Mouse (Mus musculus): ENCODE results near the gene Plod2.

Plod2 gene

GRCm38 (mm10) chr9:92541977-92542561 is at the start of gene Plod2:
Gene Plod2 (plus strand): TSS chr9:92542223.
- in situ Hi-C loops (cut with MboI, MseI) = no loop called here

- in situ Hi-C loops (cut with MboI, MseI) = loop anchor here (5.0 to 25.0 kb wide), 6 partner anchors 107 to 1462 kb away; no protein-coding TSS in a partner anchor
These were observed 42.2 kb upstream of the Plod2 start for GRCm38 (mm10) chr9:92499710-92500410.

- in situ Hi-C loops (cut with MboI, MseI) = loop anchor here (5.0 to 25.0 kb wide), 4 partner anchors 103 to 1458 kb away; no protein-coding TSS in a partner anchor
These were observed 37.8 kb upstream of the Plod2 start for GRCm38 (mm10) chr9:92504256-92504655.

GRCm38 (mm10) chr9:92504889-92505288 is 37.1 kb upstream of the Plod2 start:
- in situ Hi-C loops (cut with MboI, MseI) = loop anchor here (5.0 to 25.0 kb wide), 4 partner anchors 102 to 1457 kb away; no protein-coding TSS in a partner anchor

GRCm38 (mm10) chr9:92511696-92512095 is 30.3 kb upstream of the Plod2 start:
- in situ Hi-C loops (cut with MboI, MseI) = loop anchor here in 1 of 2 experiments (25.0 kb wide), 1 partner anchor 1451 kb away; no protein-coding TSS in a partner anchor

GRCm38 (mm10) chr9:92517036-92517435 is 25.0 kb upstream of the Plod2 start:
- in situ Hi-C loops (cut with MboI, MseI) = loop anchor here in 1 of 2 experiments (25.0 kb wide), 1 partner anchor 1445 kb away; no protein-coding TSS in a partner anchor

GRCm38 (mm10) chr9:92520751-92521150 is 21.3 kb upstream of the Plod2 start:
- in situ Hi-C loops (cut with MboI, MseI) = loop anchor here in 1 of 2 experiments (25.0 kb wide), 1 partner anchor 1442 kb away; no protein-coding TSS in a partner anchor

GRCm38 (mm10) chr9:92524506-92524905 is 17.5 kb upstream of the Plod2 start:
- in situ Hi-C loops (cut with MboI, MseI) = loop anchor here in 1 of 2 experiments (25.0 kb wide), 1 partner anchor 1438 kb away; no protein-coding TSS in a partner anchor

GRCm38 (mm10) chr9:92530055-92530454 is 12.0 kb upstream of the Plod2 start:
- in situ Hi-C loops (cut with MboI, MseI) = no loop called here

GRCm38 (mm10) chr9:92537735-92538134 is 4.3 kb upstream of the Plod2 start:
- in situ Hi-C loops (cut with MboI, MseI) = no loop called here

- in situ Hi-C loops (cut with MboI, MseI) = no loop called here
These were observed 3.8 kb upstream of the Plod2 start for GRCm38 (mm10) chr9:92538216-92538615.

GRCm38 (mm10) chr9:92542591-92543416 is 781 bp downstream of the Plod2 start:
- in situ Hi-C loops (cut with MboI, MseI) = no loop called here

GRCm38 (mm10) chr9:92544146-92544545 is 2.1 kb downstream of the Plod2 start:
- in situ Hi-C loops (cut with MboI, MseI) = no loop called here

- in situ Hi-C loops (cut with MboI, MseI) = no loop called here
These were observed 3.0 kb downstream of the Plod2 start for GRCm38 (mm10) chr9:92545021-92545420.

- in situ Hi-C loops (cut with MboI, MseI) = no loop called here
These were observed 4.4 kb downstream of the Plod2 start for GRCm38 (mm10) chr9:92546446-92546845.

- in situ Hi-C loops (cut with MboI, MseI) = no loop called here
These were observed 5.1 kb downstream of the Plod2 start for GRCm38 (mm10) chr9:92547106-92547505.

GRCm38 (mm10) chr9:92547821-92548220 is 5.8 kb downstream of the Plod2 start:
- in situ Hi-C loops (cut with MboI, MseI) = no loop called here

GRCm38 (mm10) chr9:92548603-92549002 is 6.6 kb downstream of the Plod2 start:
- in situ Hi-C loops (cut with MboI, MseI) = no loop called here

GRCm38 (mm10) chr9:92549811-92550490 is 7.9 kb downstream of the Plod2 start:
- in situ Hi-C loops (cut with MboI, MseI) = no loop called here

- in situ Hi-C loops (cut with MboI, MseI) = no loop called here
These were observed 9.0 kb downstream of the Plod2 start for GRCm38 (mm10) chr9:92550981-92551380.

GRCm38 (mm10) chr9:92551666-92552065 is 9.6 kb downstream of the Plod2 start:
- in situ Hi-C loops (cut with MboI, MseI) = no loop called here
